Mouse (Mus musculus) kidney, postnatal 4 days (tissue): ENCODE data around the gene Adcy7.
A peak's percentile ranks its signal among the peaks of the same experiment; 100 is the strongest.

ENCODE experiments used
- DNase-seq, 2 experiments: peaks; one replicate each; pipeline ENCODE4 v3.0.0; 2021; ENCODE audit warnings: mixed read lengths in 2 of 2

Adcy7 gene

DNA sequence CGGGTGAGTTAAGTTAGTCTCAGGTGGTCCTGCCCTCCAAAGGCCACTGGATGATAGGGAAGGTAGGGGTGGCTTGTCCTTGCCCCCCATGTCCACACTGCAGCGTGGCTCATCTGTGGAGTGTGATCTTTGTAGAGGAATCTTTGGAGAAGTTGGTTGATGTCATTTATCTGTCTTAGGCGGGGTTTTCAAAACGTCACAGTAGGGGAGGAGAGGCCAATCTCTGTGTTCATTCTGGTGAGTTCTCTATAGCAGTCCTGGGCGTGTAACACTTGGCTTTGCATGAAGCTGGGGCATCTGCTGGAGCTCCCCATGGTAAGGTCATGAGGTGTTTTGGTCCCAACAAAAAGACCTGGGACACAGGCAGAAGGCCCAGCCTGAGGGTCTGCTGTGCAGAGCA is 1.9 kb downstream of the Adcy7 start:
- DNase-seq, result no peak

DNA sequence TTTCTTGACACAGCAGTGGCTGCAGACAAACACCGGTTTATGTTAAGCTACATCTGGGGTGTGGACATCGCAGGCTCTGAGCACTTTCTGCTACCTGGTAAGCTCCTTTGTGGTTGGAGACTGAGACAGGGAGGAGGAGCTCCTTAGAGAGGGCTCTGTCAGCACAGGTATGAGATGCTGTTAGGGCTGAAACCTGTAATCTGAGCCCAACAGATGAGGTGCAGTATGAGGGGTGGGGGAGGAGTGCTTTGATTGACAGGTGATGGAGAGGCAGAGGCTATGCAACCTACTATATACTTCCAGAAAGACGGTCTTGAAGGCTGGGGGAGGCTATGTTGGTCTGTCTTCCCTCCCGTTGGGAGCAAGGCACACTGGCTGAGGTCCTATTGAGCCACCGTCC is 7.0 kb downstream of the Adcy7 start:
- DNase-seq, result no peak

DNA sequence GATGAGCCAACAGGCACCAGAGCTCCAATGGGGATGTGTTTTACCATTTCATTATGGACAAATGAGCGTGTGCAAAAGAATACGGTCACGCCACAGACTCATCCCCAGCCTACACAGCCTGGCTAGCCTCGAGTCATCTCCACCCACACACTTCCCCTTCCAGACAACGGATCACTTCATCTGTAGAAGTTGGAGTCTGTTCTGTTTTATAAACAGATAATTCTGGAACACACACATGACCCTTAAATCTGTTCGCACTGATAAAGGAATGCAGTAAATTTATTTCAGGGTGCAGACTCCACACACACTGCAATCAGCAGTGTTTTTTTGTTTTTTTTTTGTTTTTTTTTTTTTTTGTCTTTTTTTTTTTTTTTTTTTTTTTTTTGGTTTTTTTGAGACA is 7.5 kb downstream of the Adcy7 start:
- DNase-seq, result no peak

DNA sequence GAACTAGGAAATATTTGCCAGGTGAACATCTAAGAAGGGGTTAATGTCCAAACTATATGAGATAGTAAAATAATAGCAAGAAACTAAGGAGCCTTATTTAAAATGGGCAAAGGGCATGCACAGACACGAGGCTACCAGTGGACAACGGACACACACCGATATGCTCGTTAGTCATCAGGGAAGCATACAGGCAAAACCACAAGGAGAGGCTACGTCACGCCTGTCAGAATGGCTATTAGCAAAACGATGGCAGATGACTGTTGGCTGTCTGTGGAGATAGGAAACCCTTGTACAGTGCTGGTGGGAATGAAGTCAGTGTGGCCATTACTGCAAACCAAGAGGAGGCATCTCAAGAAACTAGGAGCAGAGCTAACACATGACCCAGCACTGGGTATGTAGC is 8.7 kb downstream of the Adcy7 start:
- DNase-seq, result no peak

DNA sequence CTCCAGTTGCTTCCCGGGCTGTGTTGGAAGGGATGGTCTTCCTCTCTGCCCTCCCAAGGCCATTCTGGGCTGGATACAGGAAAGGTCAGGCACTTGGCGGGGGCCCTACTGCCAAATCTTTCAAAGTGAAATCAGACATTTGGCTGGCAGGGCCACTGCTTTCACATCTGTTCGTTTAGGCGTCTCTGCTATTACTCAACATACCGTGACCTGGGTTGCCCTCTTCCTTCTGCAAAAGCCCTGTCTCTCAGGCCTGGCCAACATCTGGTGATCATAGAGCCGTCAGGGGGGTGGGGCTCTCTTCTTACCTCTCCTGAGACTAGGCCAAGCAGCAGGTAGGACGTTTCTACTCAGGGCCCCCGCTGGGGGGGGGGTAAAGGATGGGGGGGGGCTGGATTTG is 10.5 kb downstream of the Adcy7 start:
- peak in 1 of 2 experiments; percentile 43 for DNase-seq

DNA sequence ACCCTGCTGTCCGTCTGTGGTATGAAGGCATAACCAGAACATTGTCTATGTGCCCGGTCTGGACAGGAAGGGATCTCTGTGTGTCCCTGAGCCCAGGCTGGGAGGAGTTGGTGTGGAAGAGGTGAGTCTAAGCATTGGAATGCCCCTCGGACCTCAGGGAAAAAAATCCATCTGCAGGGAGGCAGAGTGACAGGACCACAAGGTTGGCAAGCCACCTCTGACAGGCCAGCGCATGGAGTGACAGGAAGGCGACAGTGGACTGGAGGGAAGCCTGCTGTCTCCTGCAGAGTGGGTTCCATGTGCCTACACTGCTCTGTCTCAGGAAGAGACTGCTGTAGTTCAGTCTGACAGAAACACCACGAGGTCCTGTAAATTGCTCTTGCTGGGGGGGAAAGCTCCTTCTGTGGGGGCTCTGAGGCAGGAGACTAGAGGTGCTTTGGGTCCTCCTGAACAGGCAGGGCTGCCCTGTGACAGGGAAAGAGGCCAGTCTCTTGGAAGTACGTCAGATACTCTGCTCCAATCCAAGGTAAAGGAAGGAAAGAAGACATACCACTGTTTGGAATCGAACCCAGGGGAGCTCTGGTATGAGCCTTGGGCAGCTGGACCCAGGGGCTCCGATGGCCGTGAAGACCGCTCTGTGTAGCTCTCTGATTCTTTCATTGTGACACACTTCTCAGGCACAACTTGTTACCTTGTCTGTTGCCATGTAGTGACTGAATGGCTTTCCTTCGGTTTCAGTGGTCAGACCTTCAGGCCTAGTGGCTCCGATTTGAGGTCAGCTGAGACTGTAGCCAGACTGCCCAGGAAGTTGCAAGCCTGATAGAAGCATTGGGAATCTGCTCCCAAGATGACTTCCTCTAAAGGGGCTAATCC is 11.3 kb downstream of the Adcy7 start:
- no peak for DNase-seq

DNA sequence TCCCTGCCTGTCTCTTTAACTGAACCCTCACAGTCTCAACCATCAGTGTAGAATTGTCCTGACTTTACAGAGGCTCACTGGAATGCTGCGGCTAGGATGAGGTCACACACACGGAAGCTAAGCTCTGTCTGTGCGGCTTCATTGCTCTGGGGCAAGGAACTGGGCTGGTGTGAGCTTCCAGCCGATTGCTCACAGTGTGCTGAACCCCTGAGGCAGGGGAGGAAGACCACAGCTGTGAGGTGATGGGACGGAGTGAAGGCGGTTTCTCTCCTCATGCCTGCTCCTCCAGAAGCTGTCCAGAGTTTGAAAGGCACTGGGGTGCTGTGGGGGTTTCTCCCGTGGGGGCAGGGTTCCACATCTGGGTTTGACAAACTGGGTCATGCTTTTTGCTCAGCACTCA is 12.5 kb downstream of the Adcy7 start:
- no peak for DNase-seq

DNA sequence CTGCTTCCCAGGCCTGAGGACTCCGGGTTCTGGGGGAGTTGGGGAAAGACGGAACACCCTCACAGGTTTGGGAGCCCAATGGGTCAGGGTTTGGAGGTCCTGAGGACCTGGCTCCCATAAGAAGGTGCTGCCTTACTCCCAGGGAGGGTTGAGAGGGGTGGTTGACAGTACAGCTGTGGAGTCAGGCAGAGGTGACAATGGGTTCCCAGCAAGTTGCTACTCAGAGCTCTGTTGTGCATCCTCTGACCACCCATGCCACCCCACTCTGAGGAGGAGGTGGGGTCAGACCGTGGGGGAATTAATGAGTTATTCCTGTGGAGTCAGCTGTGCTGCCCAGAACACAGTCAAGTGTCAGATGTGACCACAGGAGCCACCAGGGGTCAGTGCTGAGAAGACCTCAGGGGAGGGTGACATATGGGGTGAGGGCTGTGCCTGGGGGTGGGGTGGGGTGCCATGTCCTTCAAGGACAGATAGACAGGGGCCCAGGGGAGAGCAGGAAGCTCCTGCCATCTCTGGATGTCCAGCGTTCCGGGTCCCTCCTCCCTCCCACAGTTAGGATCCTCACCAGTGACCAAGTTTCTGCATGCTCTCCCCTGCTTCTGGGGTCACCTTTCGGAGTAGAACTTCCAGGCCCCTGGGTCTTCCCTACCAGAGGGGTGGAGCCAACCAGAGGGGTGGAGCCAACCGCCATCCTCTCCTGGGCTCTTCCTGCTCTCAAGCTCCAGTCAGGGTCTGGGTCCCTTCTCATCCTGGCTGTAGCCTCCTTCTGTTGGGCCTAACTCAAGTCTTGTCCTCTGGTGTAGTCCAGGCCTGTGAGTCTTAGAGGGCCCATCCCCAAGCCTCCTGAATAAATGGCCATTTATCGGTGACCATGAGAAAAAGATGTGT is 13.5 kb downstream of the Adcy7 start:
- no peak for DNase-seq

DNA sequence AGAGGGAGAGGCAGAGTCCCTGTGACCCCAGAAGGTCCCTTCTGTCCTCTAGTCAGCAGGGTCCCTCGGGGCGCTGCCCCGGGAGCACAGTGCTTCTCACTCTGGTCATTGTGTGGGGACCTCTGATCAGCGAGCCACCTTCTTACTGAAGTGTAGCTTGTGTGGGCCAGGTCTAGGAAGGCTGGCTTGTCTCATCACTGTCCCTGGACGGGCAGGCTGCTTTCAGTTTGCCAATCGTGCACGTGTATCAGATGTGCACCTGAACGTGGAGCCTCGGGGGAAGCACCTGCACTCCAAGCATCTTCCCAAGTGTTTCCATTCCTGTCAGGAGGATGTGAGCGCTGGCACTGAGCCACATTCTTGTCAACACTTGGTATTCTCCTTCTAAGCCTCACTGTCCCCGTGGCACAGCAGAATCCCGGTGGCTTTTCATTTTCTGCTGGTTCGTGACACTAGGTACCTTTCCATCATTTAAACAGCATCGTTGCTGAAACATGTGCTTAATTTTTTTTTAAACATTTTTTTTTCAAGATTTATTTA is 14.3 kb downstream of the Adcy7 start:
- no peak for DNase-seq

DNA sequence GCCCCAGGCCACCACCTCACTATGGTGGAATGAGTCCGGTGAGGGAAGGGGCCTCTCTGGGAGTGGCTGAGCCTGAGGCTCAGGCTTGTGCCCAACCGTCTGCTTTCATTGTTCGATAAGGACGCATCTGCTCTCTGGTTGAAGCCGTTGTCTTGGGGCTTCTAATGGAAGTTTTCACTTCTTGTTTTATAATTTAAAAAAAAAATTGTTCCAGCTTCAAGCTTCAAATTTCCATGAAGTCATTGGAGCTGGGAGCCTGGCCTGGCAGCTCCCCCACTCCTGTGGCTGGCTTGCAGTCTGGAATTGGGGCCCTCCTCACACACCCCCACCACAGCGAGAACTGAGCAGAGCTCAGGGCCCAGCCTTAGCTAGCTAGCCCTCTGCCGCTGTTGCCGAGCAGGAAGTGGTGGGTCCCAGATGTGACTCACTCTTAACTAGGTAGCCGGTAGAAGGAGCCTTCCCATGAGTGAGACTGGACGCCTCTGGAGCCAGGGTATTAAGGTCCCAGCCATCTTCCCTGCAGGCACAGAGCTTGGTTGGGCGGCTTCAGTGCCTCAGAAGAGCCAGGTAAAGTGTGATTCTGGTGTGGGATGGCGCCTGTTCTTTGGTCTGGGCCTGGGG is 16.5 kb downstream of the Adcy7 start:
- DNase-seq, result peak in 1 of 2 experiments; percentile 38

DNA sequence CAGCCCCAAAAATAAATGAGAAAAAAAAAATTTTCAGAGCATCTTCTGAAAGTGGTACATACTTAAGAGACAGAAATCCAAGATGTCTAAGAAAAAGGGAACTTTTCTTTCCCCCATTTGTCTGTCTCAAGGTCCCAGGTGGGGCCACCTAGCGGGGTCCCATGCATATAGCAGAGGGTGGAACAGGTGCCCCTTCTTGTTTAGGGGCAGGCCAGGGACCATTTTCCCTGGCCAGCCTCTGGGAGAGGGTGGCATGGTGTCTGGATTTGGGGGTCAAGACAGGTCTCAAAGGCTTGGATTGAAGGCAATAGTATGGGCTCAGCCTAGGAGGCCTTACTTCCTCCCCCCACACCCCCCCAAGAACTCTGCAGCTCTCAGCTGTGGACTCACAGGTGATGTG is 17.7 kb downstream of the Adcy7 start:
- no peak for DNase-seq

DNA sequence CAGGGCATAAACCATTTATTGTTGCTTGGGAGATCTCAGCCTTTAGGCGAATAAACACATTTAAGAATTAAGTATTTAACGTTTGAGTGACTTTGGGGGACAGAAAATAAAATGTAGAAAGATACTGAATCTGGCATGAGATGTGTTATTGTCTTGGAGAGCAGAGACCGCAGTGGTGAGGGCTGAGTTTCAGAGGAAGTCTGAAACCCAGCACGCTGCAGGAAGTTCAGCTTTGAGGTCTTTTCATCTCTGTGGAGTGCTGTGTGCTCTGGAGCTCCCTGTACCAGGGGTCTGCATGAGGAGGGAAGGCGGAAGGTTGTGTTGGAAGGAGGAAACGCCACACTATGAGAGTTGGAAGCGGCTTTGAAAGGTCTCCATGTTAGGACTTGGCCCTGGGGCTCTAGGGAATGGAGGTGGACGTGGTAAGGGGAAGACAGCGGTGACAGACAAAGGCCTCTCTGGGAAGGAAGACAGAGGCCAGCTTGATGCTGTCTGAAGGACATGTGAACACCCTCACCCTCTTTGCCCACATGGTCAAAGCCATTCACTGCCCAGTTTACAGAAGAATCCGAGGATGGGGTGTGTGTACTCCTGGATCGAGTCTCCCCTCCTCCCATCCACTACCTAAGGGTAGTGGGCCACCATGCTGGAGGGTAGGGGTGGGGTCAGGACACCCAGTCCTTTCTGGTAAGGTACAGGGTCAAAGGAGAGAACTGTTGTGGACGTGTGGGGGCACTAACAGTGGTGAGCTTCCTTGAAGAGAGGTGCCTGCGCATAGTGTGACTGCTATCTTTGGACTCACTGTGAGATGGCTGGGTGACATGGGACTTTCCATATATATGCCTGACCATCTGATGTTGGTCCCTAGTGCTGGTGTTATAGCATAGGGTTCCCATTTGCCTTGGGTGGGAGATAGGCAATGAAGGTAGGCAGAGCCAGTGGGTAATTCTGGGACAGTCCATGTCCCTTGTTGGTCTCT is 18.4 kb downstream of the Adcy7 start:
- no peak for DNase-seq

DNA sequence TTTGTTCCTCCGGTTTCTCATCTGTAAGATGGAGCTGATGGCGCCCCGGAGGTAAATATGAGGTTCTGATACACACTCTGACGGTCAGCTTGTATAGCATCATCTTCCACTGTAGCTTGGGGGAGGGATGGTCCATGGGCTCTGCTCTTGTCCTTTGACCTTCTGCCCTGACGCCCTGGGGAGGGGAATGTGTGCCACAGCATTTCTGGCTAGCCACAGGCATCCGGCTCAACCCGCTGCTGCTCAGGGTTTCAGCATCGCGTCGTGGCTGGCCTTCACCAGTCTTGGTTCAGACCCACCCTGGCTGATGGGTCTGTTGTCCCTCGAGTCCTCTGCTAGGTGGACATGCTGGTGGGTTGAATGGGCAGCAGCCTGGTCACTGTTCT is 19.1 kb downstream of the Adcy7 start:
- DNase-seq, result no peak

DNA sequence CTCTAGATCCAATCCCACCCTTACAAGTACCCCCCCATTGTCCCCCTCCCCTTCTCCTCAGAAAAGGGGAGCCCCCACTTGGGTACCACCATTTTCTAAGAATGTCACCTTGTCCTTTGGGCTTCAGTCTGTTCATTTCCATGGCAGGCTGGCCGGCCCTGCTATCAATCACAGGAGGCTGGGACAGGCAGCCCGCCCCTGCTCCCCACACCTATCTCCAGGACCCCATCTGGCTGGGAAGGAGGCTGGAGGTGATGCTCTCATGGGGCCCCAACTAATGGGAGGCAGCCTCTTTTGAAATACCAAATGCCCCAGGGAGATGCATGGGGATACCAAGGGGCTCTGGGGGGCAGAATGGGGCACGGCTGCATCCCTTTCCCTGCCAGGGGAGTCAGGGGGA is 20.7 kb downstream of the Adcy7 start:
- DNase-seq, result no peak

DNA sequence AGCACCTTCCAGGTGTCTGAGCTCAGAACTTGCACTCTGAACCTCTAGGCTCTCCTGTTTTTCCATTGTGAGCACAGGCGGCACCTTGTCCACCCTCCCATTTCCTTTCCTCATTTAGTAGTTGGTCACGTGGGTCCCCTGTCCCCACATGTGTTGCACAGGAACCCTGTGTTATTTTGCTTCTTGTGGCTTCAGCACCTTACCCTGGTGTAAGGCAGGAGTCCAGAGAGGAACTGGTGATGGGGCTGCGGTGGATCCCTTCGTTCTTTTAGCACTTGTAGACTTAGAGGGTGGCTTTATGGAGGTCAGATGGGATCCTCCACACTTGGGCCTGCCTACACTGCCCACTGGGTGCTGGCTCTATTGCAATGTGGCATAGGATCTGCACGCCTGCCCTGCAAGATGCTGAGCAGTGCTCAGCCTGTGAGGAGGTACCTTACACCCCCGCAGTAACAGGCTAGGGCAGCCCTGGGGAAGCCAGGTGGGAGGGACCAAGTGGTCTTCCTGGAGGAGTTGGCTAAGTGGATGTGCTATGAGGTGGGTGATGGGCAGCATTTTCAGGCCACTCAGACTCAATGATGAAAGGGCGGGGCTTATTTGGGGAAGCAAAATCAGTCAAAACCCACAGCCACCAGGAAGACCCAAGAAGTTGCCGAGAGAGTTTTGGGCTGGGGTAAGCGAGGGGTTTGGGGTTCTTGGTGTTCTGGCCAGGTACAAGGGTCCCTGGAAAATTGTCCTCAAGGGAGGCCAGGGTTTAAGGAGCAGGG is 21.6 kb downstream of the Adcy7 start:
- no peak for DNase-seq

DNA sequence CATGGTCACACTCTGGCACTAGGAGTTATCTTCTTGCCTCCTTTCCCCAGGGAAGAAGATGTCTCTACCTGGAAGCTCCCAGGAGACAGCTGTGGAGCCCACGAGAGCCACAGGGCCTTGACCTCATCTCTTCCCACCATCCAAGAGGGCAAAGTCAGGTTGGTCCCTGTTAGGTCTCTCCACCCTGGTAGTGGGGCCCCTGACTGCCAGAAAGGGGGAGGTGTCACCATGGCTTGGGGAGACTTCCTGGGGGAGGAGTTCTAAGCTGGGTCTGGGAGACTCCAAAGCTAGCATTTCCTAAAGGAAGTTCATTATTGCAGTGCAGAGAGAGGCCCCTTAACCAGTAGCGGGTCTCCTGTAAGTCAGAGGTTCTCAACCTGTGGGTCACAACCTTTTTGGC is 22.8 kb downstream of the Adcy7 start:
- no peak for DNase-seq

DNA sequence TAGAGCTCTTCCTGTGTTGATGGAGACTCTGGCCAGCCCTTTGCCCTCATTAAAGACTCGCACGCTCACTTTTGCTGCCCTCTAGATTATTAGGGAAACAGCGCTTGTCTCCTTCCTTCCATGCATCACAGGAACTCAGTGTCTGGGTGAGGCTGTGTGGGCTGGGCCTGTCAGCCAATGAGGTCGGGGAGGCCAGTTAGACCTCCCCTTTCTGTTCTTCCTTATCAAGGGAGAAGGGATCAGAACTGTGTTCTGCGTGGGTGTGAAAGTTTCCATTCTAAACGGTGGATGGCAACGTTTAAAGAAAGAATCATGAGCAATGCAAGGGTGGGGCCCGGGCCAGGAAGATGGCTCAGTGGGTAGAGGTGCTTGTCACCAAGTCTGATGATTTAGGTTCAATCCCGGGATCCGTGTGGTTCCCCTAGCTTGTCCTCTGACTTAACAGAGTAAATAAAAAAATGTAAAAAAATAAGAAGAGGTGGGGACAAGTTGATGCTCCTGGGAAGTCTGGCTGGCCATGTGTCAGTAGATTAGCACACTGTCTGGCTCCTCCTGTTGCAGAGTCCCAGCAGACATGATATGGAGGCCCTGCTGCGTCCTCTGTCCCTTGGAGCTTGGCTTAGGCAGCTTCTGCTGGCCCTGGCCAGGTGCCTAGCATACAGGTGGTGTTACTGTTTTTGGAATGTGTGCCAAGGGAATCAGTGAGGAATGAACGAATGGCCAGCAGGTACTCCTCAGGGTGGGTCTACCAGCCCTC is 26.0 kb downstream of the Adcy7 start:
- DNase-seq, result peak; percentile 23 to 40

DNA sequence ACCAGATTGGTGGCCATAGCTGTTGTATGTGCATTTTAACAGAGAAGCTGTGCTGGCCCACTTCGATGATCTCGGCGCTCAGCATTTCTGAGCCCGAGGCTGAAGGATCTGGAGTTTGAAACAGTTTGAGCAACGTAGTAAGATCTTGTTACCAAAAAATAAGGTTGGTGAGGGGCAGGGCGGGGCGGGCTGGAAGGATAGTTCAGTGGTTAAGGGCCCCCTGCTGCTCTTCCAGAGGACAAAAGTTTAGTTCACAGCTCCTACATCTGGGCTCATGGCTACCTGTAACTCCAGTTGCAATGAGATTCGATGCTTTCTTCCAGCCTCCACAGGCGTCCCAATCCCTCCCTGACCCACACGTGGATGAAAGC is 26.5 kb downstream of the Adcy7 start:
- no peak for DNase-seq

DNA sequence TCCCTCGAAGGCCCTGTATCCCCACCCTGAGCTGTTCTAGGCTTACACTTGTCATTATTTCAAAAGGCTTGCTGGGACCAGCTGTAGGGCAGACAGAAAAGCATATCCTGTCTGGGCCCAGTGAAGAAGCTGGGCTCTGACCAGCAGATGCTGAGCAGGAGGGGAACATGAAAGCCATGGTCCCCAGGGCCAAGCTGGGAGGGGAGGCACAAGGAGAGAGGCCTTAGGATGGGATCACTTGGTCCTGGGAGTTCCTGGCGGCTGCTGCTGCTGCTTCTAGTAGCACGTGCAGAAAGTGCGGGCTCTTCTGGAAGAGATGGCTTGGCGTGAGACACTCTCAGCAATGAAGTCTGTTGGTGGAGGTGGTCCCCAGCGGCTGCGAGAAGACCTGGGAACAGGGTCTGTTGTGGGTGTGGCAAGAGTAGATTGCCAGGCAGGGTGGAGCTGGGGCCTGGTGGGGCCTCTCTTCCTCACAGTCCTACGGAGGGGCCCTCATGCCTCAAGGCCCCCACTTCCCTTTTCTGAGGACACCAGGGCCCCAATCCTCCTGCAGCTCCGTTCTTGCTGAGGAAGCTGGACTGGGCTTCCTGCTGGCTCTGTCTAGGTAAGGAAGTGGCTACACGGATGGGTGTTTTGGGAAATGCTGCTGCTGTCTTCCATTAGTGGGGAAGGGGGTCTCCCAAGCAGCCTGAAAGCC is 27.9 kb downstream of the Adcy7 start:
- DNase-seq, result no peak
